In genomic region chr11:96653867-96654266, GRCm38 (mm10) we compare ENCODE assay signal across 28 mouse cellular contexts.
"Had no signal": no experiment of that assay in that cellular context is flagged by ENCODE, and none has a peak within 500 bp of the region (broad histone marks: within the 10 kb centered on the region; RNA-seq: fewer than 3 reads in every experiment).

No protein-coding gene starts in this region.

- H3K36me3 ChIP-seq: kidney, embryonic 15.5 days; limb, embryonic 12.5 days; limb, embryonic 15.5 days; midbrain, embryonic 10.5 days; midbrain, embryonic 13.5 days; neural tube, embryonic 12.5 days; neural tube, embryonic 15.5 days; stomach, embryonic 15.5 days had no signal

- H3K4me3 ChIP-seq: kidney, embryonic 15.5 days; left cerebral cortex, adult 2 months; limb, embryonic 12.5 days; limb, embryonic 15.5 days; midbrain, embryonic 10.5 days; midbrain, embryonic 13.5 days; neural tube, embryonic 12.5 days; neural tube, embryonic 15.5 days; stomach, embryonic 15.5 days had no signal

- H3K9ac ChIP-seq: kidney, embryonic 15.5 days; limb, embryonic 12.5 days; limb, embryonic 15.5 days; liver, embryonic 14.5 days; liver, postnatal 0 days; lung, embryonic 14.5 days; midbrain, embryonic 13.5 days; neural tube, embryonic 12.5 days; neural tube, embryonic 15.5 days; stomach, embryonic 15.5 days had no signal

- H3K4me1 ChIP-seq: kidney, embryonic 15.5 days; limb, embryonic 12.5 days; limb, embryonic 15.5 days; midbrain, embryonic 10.5 days; midbrain, embryonic 13.5 days; neural tube, embryonic 12.5 days; neural tube, embryonic 15.5 days; stomach, embryonic 15.5 days had no signal

- DNase-seq: kidney, adult 11 months; kidney, adult 8-10 months; kidney, postnatal 10 days; kidney, postnatal 36 days; layer of hippocampus, postnatal 36 days; left cerebral cortex, postnatal 4 days; liver, postnatal 0 days; lung, embryonic 14.5 days; lung, postnatal 10 days; lung, postnatal 36 days; right cerebral cortex, adult 18-20 months; right cerebral cortex, postnatal 14 days; right cerebral cortex, postnatal 4 days; thymus, adult 2 months; thymus, postnatal 14 days; thymus, postnatal 4 days had no signal

- ATAC-seq: liver, postnatal 0 days; midbrain, embryonic 13.5 days; midbrain, embryonic 16.5 days had no signal

- H3K27ac ChIP-seq: kidney, embryonic 15.5 days; left cerebral cortex, adult 2 months; limb, embryonic 12.5 days; limb, embryonic 15.5 days; liver, embryonic 14.5 days; midbrain, embryonic 10.5 days; midbrain, embryonic 13.5 days; neural tube, embryonic 12.5 days; neural tube, embryonic 15.5 days; stomach, embryonic 15.5 days had no signal

- H3K9me3 ChIP-seq: kidney, embryonic 15.5 days; limb, embryonic 12.5 days; limb, embryonic 15.5 days; midbrain, embryonic 10.5 days; midbrain, embryonic 13.5 days; neural tube, embryonic 12.5 days; neural tube, embryonic 15.5 days; stomach, embryonic 15.5 days had no signal

- H3K27me3 ChIP-seq: kidney, embryonic 15.5 days; limb, embryonic 15.5 days; midbrain, embryonic 13.5 days; neural tube, embryonic 12.5 days; neural tube, embryonic 15.5 days; stomach, embryonic 15.5 days had no signal

- H3K4me2 ChIP-seq: kidney, embryonic 15.5 days; limb, embryonic 12.5 days; limb, embryonic 15.5 days; liver, embryonic 11.5 days; lung, embryonic 14.5 days; midbrain, embryonic 13.5 days; neural tube, embryonic 12.5 days; neural tube, embryonic 15.5 days; stomach, embryonic 15.5 days had no signal
